Mouse (Mus musculus): ENCODE measurements around the gene Sec14l2. TPM values are rescaled to one million over a fixed set of nuclear protein-coding genes. Genes with fewer than 3 reads are reported as not detected.

The Sec14l2 gene
- polyA plus RNA-seq, 1 experiment from 2014 or later, result 3.0 TPM

DNA sequence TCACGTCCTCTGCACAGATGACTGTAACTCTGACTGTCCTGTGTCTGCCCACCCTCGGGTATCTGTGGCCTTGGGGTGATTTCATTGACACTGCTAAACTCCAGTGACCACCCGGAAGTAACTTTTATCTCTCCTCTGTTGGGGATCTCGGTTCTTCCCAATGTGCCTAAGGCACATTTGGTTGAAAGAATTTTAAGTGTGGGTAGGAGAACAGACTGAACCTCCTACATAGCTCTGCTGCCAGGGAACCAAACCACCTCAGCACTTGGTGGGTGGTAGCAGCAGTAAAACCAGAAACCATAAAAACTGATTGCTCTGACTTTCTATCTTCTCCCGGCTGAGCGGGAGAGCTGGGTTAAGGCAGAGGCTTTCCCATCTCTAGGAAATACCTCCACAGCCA, 17.8 kb downstream of the Sec14l2 start:
- WGBS, result 82% methylated on average over 6 of the region's 6 CpGs

DNA sequence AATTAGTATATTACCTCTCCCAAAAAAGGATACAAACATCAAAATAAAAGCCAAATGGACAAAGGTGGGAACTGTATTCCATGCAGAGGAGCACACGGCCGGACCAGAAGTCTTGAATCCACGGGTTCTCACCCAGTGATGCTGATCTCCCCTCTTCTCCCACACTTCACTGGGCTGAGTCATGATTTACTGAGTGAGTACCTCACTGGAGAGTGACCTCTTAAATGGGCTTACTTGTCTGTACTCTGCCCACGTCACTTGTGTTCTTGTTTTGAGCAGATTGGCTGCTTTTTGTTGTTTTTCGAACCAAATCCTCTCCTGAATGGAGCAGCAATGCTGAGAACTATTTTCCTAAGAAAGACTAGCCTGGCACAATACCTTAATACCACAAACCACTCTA, 18.2 kb downstream of the Sec14l2 start:
- no peak overlapping the region for H3K27ac ChIP-seq
- no peaks in the 10 kb centered on the region for H3K27me3 ChIP-seq (ENCODE audit: insufficient read depth, poor library complexity, severe bottlenecking)
- WGBS, result 88% methylated on average over 5 of the region's 5 CpGs
- H3K4me1 ChIP-seq (replicated peaks), result no peaks in the 10 kb centered on the region
- no peak for DNase-seq (ENCODE audit: low spot score)
- peaks cover 5% of the 10 kb centered on the region; the same call in 1 of the 2 replicates for H3K36me3 ChIP-seq
- no peak overlapping the region for H3K4me3 ChIP-seq
- no peaks in the 10 kb centered on the region for H3K9me3 ChIP-seq

More for the DNA sequence above, 17.8 kb downstream of the Sec14l2 start:
- Histone ChIP-seq H3K27me3 (ENCODE audit: insufficient read depth, poor library complexity, severe bottlenecking) (no peaks in the 10 kb centered on the region), H3K27ac (no peak overlapping the region), H3K36me3 (peaks cover 5% of the 10 kb centered on the region; the same call in 1 of the 2 replicates), H3K4me1 (replicated peaks) (no peaks in the 10 kb centered on the region), H3K4me3 (no peak overlapping the region), H3K9me3 (no peaks in the 10 kb centered on the region)
- DNase-seq (ENCODE audit: low spot score), result no peak

DNA sequence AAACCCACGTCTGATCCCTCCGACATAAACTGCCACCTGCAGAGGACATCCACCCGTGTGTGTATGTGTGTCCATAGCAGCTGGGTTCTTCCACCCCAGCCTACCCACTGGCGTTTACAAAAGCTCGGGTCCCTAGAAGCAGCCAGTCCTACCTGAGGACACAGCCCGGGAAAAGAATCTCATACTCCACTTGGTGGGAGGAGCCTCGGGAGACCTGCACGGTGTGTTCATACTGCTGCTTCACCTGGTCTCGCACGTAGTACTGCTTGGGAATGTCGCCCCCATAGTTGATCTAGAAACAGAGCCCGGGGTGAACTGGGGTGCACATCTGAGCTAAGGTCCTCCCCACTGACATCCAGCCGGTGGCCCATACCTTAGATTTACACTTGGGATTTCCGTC, 19.7 kb downstream of the Sec14l2 start:
- Histone ChIP-seq H3K4me3 (no peak overlapping the region), H3K4me1 (replicated peaks) (no peaks in the 10 kb centered on the region), H3K36me3 (peaks cover 5% of the 10 kb centered on the region; the same call in 1 of the 2 replicates), H3K9me3 (no peaks in the 10 kb centered on the region), H3K27me3 (ENCODE audit: insufficient read depth, poor library complexity, severe bottlenecking) (no peaks in the 10 kb centered on the region), H3K27ac (no peak overlapping the region)
- 84% methylated on average over 14 of the region's 14 CpGs for WGBS
- no peak for DNase-seq (ENCODE audit: low spot score)

DNA sequence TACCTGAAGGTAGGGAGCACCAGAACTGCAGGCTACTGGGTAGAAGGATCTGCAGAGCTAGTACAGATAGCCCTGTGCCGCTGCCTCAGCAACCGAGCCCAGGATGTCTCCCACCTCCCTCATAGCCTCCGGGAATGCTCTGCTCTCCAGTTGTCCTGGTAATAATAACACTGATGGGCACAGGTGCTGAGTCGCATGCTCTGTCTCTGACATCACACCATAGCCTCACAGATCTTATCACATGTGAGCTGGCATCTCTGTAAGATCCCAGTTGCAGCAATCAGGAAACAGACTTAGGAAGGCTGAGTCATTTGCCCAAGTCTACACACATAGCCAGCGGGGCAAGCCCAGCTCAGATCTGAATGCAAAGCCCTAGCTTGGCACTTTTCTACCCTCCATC, 21.4 kb downstream of the Sec14l2 start:
- no peak overlapping the region for H3K4me3 ChIP-seq
- H3K36me3 ChIP-seq, result no peaks in the 10 kb centered on the region
- no peaks in the 10 kb centered on the region for H3K9me3 ChIP-seq
- no peaks in the 10 kb centered on the region for H3K27me3 ChIP-seq (ENCODE audit: insufficient read depth, poor library complexity, severe bottlenecking)
- no peak overlapping the region for H3K27ac ChIP-seq
- no peak for DNase-seq (ENCODE audit: low spot score)
- H3K4me1 ChIP-seq (replicated peaks), result peaks cover 8% of the 10 kb centered on the region
- WGBS, result 87% methylated on average over 5 of the region's 5 CpGs

- Histone ChIP-seq H3K4me1 (replicated peaks) (peaks cover 27% of the 10 kb centered on the region), H3K9me3 (no peaks in the 10 kb centered on the region), H3K27me3 (ENCODE audit: insufficient read depth, poor library complexity, severe bottlenecking) (no peaks in the 10 kb centered on the region), H3K36me3 (no peaks in the 10 kb centered on the region), H3K4me3 (no peak overlapping the region), H3K27ac (no peak overlapping the region)
- no peak for DNase-seq (ENCODE audit: low spot score)
- 71% methylated on average over 3 of the region's 3 CpGs for WGBS
Observed at GRCm38 (mm10) chr11:4099447-4099846, 23.8 kb downstream of the Sec14l2 start.

- no peaks in the 10 kb centered on the region for H3K27me3 ChIP-seq (ENCODE audit: insufficient read depth, poor library complexity, severe bottlenecking)
- peaks cover 34% of the 10 kb centered on the region for H3K4me1 ChIP-seq (replicated peaks)
- H3K27ac ChIP-seq, result no peak overlapping the region
- no peak overlapping the region for H3K4me3 ChIP-seq
- DNase-seq (ENCODE audit: low spot score), result no peak
- 76% methylated on average over 7 of the region's 7 CpGs for WGBS
- H3K9me3 ChIP-seq, result no peaks in the 10 kb centered on the region
- H3K36me3 ChIP-seq, result no peaks in the 10 kb centered on the region
Observed at GRCm38 (mm10) chr11:4098816-4099215, 24.4 kb downstream of the Sec14l2 start.

DNA sequence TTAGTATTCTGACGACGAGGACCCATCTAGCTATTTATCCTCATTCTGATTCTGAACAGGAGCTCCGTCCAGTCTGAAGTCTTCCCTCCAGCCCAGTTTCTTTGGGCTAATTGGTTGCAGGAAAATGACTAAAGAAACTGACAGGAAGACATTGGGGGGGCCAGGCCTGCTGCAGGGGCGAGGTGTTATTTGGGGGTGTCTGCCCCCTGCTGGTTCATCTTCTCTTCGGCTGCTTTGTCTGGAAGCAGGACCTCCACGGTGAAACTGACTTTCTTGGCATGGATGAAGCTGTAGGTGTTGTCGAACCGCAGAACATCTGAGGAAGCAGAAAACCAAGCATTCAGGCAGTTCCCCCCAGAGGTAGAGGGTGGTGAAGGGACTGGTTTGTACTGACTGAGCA, 25.1 kb downstream of the Sec14l2 start:
- H3K9me3 ChIP-seq, result no peaks in the 10 kb centered on the region
- H3K4me1 ChIP-seq (replicated peaks), result peaks cover 35% of the 10 kb centered on the region
- no peak for DNase-seq (ENCODE audit: low spot score)
- no peaks in the 10 kb centered on the region for H3K27me3 ChIP-seq (ENCODE audit: insufficient read depth, poor library complexity, severe bottlenecking)
- no peak overlapping the region for H3K4me3 ChIP-seq
- H3K27ac ChIP-seq, result no peak overlapping the region
- H3K36me3 ChIP-seq, result peaks cover 6% of the 10 kb centered on the region; the same call in 1 of the 2 replicates
- WGBS, result 70% methylated on average over 8 of the region's 8 CpGs

GRCm38 (mm10) chr11:4097091-4097621, 26.1 kb downstream of the Sec14l2 start:
- Histone ChIP-seq H3K4me1 (replicated peaks) (peaks cover 35% of the 10 kb centered on the region), H3K9me3 (no peaks in the 10 kb centered on the region), H3K27me3 (ENCODE audit: insufficient read depth, poor library complexity, severe bottlenecking) (no peaks in the 10 kb centered on the region), H3K36me3 (peaks cover 11% of the 10 kb centered on the region; the same call in 1 of the 2 replicates), H3K27ac (peak overlapping the region; percentile 94), H3K4me3 (peak overlapping the region; percentile 70)
- DNase-seq (ENCODE audit: low spot score), result no peak
- 33% methylated on average over 10 of the region's 10 CpGs for WGBS

DNA sequence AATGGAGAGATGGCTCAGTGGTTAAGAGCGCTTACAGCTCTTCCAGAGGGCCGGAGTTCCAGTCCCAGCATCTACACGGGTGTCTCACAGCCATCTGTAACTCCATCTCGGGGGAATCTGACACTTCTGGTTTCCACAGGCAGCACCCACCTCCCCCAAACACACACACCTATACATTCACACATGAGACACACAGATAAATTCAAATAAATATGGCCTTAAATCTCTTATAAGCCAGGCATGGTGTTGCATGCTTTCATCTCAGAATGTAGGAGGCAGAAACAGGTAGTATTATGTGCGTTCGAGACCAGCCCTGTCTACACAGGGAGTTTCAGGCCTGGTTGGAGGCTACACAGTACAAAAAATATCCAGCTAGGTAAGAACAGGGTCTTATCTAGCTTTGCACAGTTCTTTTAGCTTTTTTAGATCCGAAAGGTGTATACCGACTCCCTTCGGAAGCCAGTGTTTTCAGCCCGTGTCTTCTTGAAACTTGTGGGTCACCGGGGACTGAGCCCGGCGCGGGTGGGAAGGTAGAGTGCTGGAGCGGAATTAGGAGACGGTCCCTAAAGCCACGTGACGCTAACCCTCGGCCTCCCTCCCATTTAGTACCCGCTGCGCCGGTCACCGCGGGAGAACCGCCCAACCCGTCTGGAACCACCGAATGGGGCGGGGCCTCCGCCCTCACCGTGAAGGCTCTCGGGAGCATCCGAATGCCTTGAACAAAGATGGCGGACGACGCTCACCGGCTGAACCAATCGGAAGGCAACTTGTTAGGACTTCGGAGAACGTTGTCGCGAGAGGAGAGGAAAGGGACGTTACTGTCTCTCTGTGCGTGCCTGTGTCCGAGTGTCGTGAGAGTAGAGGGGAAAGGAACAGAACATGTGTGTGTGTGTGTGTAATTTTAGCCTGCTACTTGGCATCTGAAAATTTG, 26.9 kb downstream of the Sec14l2 start:
- no peaks in the 10 kb centered on the region for H3K27me3 ChIP-seq (ENCODE audit: insufficient read depth, poor library complexity, severe bottlenecking)
- WGBS, result 3% methylated on average over 45 of the region's 45 CpGs
- H3K9me3 ChIP-seq, result no peaks in the 10 kb centered on the region
- peak; percentile 98 for DNase-seq (ENCODE audit: low spot score)
- H3K36me3 ChIP-seq, result peaks cover 20% of the 10 kb centered on the region
- peak overlapping the region; percentile 94 for H3K27ac ChIP-seq
- peak overlapping the region; percentile 70 for H3K4me3 ChIP-seq
- peaks cover 35% of the 10 kb centered on the region for H3K4me1 ChIP-seq (replicated peaks)

DNA sequence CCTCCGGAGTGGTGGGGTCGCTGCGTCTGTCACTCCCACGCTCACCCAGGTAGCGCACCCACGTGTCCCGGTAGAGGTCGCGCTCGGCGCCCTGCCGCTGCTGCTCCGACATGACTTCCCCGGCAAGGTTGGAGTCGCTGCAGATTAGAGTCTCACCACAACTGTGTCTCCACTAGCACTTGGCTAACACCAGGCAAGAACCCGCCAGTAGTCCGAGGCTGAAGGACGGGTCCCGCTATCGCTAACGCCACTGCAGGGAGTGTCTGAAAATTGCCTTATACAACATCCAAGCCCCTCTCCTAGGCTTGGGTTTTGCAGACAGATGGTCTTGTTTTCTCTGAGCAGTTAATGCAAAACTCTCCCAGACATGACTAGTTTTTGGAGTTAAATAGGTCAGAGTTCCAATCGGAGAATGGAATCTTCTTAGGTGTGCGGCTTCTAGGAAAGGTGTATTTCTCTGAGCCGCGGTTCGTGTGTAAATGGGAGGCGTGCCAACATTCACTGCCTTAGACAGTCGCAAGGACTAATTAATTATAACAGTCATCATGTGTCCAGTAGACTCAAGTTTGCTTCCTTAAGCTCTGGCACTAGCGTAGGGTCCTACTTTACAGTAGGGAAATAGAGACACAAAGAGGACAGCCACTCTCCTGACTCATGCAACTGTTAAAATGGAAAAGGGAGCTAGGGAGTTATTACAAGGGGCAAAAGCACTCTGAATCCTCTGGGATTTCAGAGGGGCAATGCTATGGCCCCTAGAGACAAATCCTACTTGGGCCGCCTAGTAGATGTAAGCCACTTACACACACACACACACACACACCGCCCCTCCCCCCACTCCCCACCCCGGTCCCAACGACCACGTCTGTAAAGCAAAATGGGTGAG, 27.8 kb downstream of the Sec14l2 start, which contains the start of gene Mtfp1:
Mtfp1 (minus strand) TSS at position 275 of the 883 bp plus-strand sequence.
- H3K27me3 ChIP-seq (ENCODE audit: insufficient read depth, poor library complexity, severe bottlenecking), result no peaks in the 10 kb centered on the region
- DNase-seq (ENCODE audit: low spot score), result peak; percentile 60
- peak within 1 kb of the TSS; percentile 70 for H3K4me3 ChIP-seq
- H3K36me3 ChIP-seq, result peaks cover 28% of the 10 kb centered on the region
- H3K4me1 ChIP-seq (replicated peaks), result peaks cover 35% of the 10 kb centered on the region
- peak within 1 kb of the TSS; percentile 94 for H3K27ac ChIP-seq
- WGBS, result 8% methylated on average over 34 of the region's 34 CpGs
- no peaks in the 10 kb centered on the region for H3K9me3 ChIP-seq

- peak overlapping the region; percentile 94 for H3K27ac ChIP-seq
- peak overlapping the region; percentile 70 for H3K4me3 ChIP-seq
- H3K36me3 ChIP-seq, result peaks cover 28% of the 10 kb centered on the region
- 5% methylated on average over 24 of the region's 24 CpGs for WGBS
- H3K9me3 ChIP-seq, result no peaks in the 10 kb centered on the region
- H3K27me3 ChIP-seq (ENCODE audit: insufficient read depth, poor library complexity, severe bottlenecking), result no peaks in the 10 kb centered on the region
- peaks cover 35% of the 10 kb centered on the region for H3K4me1 ChIP-seq (replicated peaks)
- DNase-seq (ENCODE audit: low spot score), result peak; percentile 67
Observed at GRCm38 (mm10) chr11:4094378-4095170, 28.6 kb downstream of the Sec14l2 start.
